Mouse (Mus musculus): ENCODE results near the gene Ifna16. TPM values are rescaled to one million over a fixed set of nuclear protein-coding genes. Genes with fewer than 3 reads are reported as not detected.

Ifna16 gene
- polyA plus RNA-seq, 1 experiment from 2014 or later, result not detected

- H3K4me3 ChIP-seq (ENCODE audit: low read depth, low read length), result no peak overlapping the region
- no peaks in the 10 kb centered on the region for H3K27me3 ChIP-seq (replicated peaks; ENCODE audit: control insufficient read depth, insufficient read depth, low read length)
- ATAC-seq (replicated peaks; ENCODE audit: low FRiP score, low TSS enrichment, low read depth), result no peak
- H3K36me3 ChIP-seq (ENCODE audit: control insufficient read depth, insufficient read depth, low read length), result no peaks in the 10 kb centered on the region
- no peak for DNase-seq (ENCODE audit: low spot score)
- H3K4me1 ChIP-seq (replicated peaks; ENCODE audit: control insufficient read depth, insufficient read depth, low read length), result no peaks in the 10 kb centered on the region
- H3K9me3 ChIP-seq (ENCODE audit: control insufficient read depth, low read length), result no peaks in the 10 kb centered on the region
- no peak overlapping the region for H3K9ac ChIP-seq (ENCODE audit: low read length)
- H3K4me2 ChIP-seq (ENCODE audit: low read length), result no peak overlapping the region
- WGBS, result 68% methylated on average over 3 of the region's 3 CpGs
- no peak overlapping the region for H3K27ac ChIP-seq (ENCODE audit: low read depth)
Measured at GRCm38 (mm10) chr4:88681353-88681752, 4.6 kb upstream of the Ifna16 start.

GRCm38 (mm10) chr4:88680362-88680761 lies 3.6 kb upstream of the Ifna16 start:
- H3K4me3 ChIP-seq (ENCODE audit: low read depth, low read length), result no peak overlapping the region
- no peak overlapping the region for H3K27ac ChIP-seq (ENCODE audit: low read depth)
- peak; percentile 60 for DNase-seq (ENCODE audit: low spot score)
- no peak overlapping the region for H3K4me2 ChIP-seq (ENCODE audit: low read length)
- no peaks in the 10 kb centered on the region for H3K9me3 ChIP-seq (ENCODE audit: control insufficient read depth, low read length)
- no peak overlapping the region for H3K9ac ChIP-seq (ENCODE audit: low read length)
- no peaks in the 10 kb centered on the region for H3K36me3 ChIP-seq (ENCODE audit: control insufficient read depth, insufficient read depth, low read length)
- no peaks in the 10 kb centered on the region for H3K27me3 ChIP-seq (replicated peaks; ENCODE audit: control insufficient read depth, insufficient read depth, low read length)
- no peaks in the 10 kb centered on the region for H3K4me1 ChIP-seq (replicated peaks; ENCODE audit: control insufficient read depth, insufficient read depth, low read length)
- 46% methylated on average over 8 of the region's 8 CpGs for WGBS
- no peak for ATAC-seq (replicated peaks; ENCODE audit: low FRiP score, low TSS enrichment, low read depth)

- Histone ChIP-seq H3K4me1 (replicated peaks; ENCODE audit: control insufficient read depth, insufficient read depth, low read length) (no peaks in the 10 kb centered on the region), H3K9me3 (ENCODE audit: control insufficient read depth, low read length) (no peaks in the 10 kb centered on the region), H3K27ac (ENCODE audit: low read depth) (no peak overlapping the region), H3K27me3 (replicated peaks; ENCODE audit: control insufficient read depth, insufficient read depth, low read length) (no peaks in the 10 kb centered on the region), H3K36me3 (ENCODE audit: control insufficient read depth, insufficient read depth, low read length) (no peaks in the 10 kb centered on the region), H3K9ac (ENCODE audit: low read length) (no peak overlapping the region), H3K4me3 (ENCODE audit: low read depth, low read length) (no peak overlapping the region), H3K4me2 (ENCODE audit: low read length) (no peak overlapping the region)
- DNase-seq (ENCODE audit: low spot score) (no peak), ATAC-seq (replicated peaks; ENCODE audit: low FRiP score, low TSS enrichment, low read depth) (no peak)
- WGBS, result 42% methylated on average over 1 of the region's 1 CpGs
Measured at GRCm38 (mm10) chr4:88655461-88655860, 21.3 kb downstream of the Ifna16 start.

GRCm38 (mm10) chr4:88653644-88654043 lies 23.1 kb downstream of the Ifna16 start:
- no peaks in the 10 kb centered on the region for H3K27me3 ChIP-seq (replicated peaks; ENCODE audit: control insufficient read depth, insufficient read depth, low read length)
- no peaks in the 10 kb centered on the region for H3K36me3 ChIP-seq (ENCODE audit: control insufficient read depth, insufficient read depth, low read length)
- DNase-seq (ENCODE audit: low spot score) (no peak), ATAC-seq (replicated peaks; ENCODE audit: low FRiP score, low TSS enrichment, low read depth) (no peak)
- 73% methylated on average over 3 of the region's 3 CpGs for WGBS
- H3K4me3 ChIP-seq (ENCODE audit: low read depth, low read length), result no peak overlapping the region
- H3K9ac ChIP-seq (ENCODE audit: low read length), result no peak overlapping the region
- H3K9me3 ChIP-seq (ENCODE audit: control insufficient read depth, low read length), result no peaks in the 10 kb centered on the region
- no peak overlapping the region for H3K4me2 ChIP-seq (ENCODE audit: low read length)
- no peak overlapping the region for H3K27ac ChIP-seq (ENCODE audit: low read depth)
- no peaks in the 10 kb centered on the region for H3K4me1 ChIP-seq (replicated peaks; ENCODE audit: control insufficient read depth, insufficient read depth, low read length)

GRCm38 (mm10) chr4:88644359-88644758 lies 32.4 kb downstream of the Ifna16 start, which contains the start of gene Ifna13:
Gene Ifna13 (minus strand): TSS chr4:88644459.
- Histone ChIP-seq H3K9ac (ENCODE audit: low read length) (no peak within 1 kb of the TSS), H3K27me3 (replicated peaks; ENCODE audit: control insufficient read depth, insufficient read depth, low read length) (no peaks in the 10 kb centered on the region), H3K27ac (ENCODE audit: low read depth) (no peak within 1 kb of the TSS), H3K4me1 (replicated peaks; ENCODE audit: control insufficient read depth, insufficient read depth, low read length) (no peaks in the 10 kb centered on the region), H3K36me3 (ENCODE audit: control insufficient read depth, insufficient read depth, low read length) (no peaks in the 10 kb centered on the region), H3K4me3 (ENCODE audit: low read depth, low read length) (no peak within 1 kb of the TSS), H3K4me2 (ENCODE audit: low read length) (no peak within 1 kb of the TSS), H3K9me3 (ENCODE audit: control insufficient read depth, low read length) (no peaks in the 10 kb centered on the region)
- ATAC-seq (replicated peaks; ENCODE audit: low FRiP score, low TSS enrichment, low read depth), result no peak
- DNase-seq (ENCODE audit: low spot score), result no peak
- 62% methylated on average over 2 of the region's 2 CpGs for WGBS

GRCm38 (mm10) chr4:88642526-88642925 lies 34.2 kb downstream of the Ifna16 start:
- 47% methylated on average over 2 of the region's 2 CpGs for WGBS
- Histone ChIP-seq H3K9me3 (ENCODE audit: control insufficient read depth, low read length) (no peaks in the 10 kb centered on the region), H3K27me3 (replicated peaks; ENCODE audit: control insufficient read depth, insufficient read depth, low read length) (no peaks in the 10 kb centered on the region), H3K4me3 (ENCODE audit: low read depth, low read length) (no peak overlapping the region), H3K36me3 (ENCODE audit: control insufficient read depth, insufficient read depth, low read length) (no peaks in the 10 kb centered on the region), H3K4me1 (replicated peaks; ENCODE audit: control insufficient read depth, insufficient read depth, low read length) (no peaks in the 10 kb centered on the region), H3K9ac (ENCODE audit: low read length) (no peak overlapping the region), H3K27ac (ENCODE audit: low read depth) (no peak overlapping the region), H3K4me2 (ENCODE audit: low read length) (no peak overlapping the region)
- no peak for DNase-seq (ENCODE audit: low spot score)
- no peak for ATAC-seq (replicated peaks; ENCODE audit: low FRiP score, low TSS enrichment, low read depth)

GRCm38 (mm10) chr4:88641077-88641831 lies 35.5 kb downstream of the Ifna16 start:
- 22% methylated on average over 11 of the region's 11 CpGs for WGBS
- no peak overlapping the region for H3K27ac ChIP-seq (ENCODE audit: low read depth)

GRCm38 (mm10) chr4:88640704-88641076 lies 36.0 kb downstream of the Ifna16 start:
- H3K4me3 ChIP-seq (ENCODE audit: low read depth, low read length), result peak overlapping the region; percentile 18
- no peaks in the 10 kb centered on the region for H3K36me3 ChIP-seq (ENCODE audit: control insufficient read depth, insufficient read depth, low read length)
- peak overlapping the region; percentile 32 for H3K4me2 ChIP-seq (ENCODE audit: low read length)
- H3K4me1 ChIP-seq (replicated peaks; ENCODE audit: control insufficient read depth, insufficient read depth, low read length), result no peaks in the 10 kb centered on the region
- no peaks in the 10 kb centered on the region for H3K9me3 ChIP-seq (ENCODE audit: control insufficient read depth, low read length)
- ATAC-seq (replicated peaks; ENCODE audit: low FRiP score, low TSS enrichment, low read depth) (no peak), DNase-seq (ENCODE audit: low spot score) (no peak)
- 73% methylated on average over 8 of the region's 8 CpGs for WGBS
- H3K27me3 ChIP-seq (replicated peaks; ENCODE audit: control insufficient read depth, insufficient read depth, low read length), result no peaks in the 10 kb centered on the region
- no peak overlapping the region for H3K9ac ChIP-seq (ENCODE audit: low read length)
- H3K27ac ChIP-seq (ENCODE audit: low read depth), result no peak overlapping the region

More at GRCm38 (mm10) chr4:88641077-88641831, 35.5 kb downstream of the Ifna16 start:
- Histone ChIP-seq H3K36me3 (ENCODE audit: control insufficient read depth, insufficient read depth, low read length) (no peaks in the 10 kb centered on the region), H3K4me1 (replicated peaks; ENCODE audit: control insufficient read depth, insufficient read depth, low read length) (no peaks in the 10 kb centered on the region), H3K27me3 (replicated peaks; ENCODE audit: control insufficient read depth, insufficient read depth, low read length) (no peaks in the 10 kb centered on the region), H3K4me3 (ENCODE audit: low read depth, low read length) (peak overlapping the region; percentile 18), H3K4me2 (ENCODE audit: low read length) (peak overlapping the region; percentile 32), H3K9ac (ENCODE audit: low read length) (no peak overlapping the region), H3K9me3 (ENCODE audit: control insufficient read depth, low read length) (no peaks in the 10 kb centered on the region)
- DNase-seq (ENCODE audit: low spot score) (peak; percentile 98), ATAC-seq (replicated peaks; ENCODE audit: low FRiP score, low TSS enrichment, low read depth) (peak; percentile 92)

- no peaks in the 10 kb centered on the region for H3K36me3 ChIP-seq (ENCODE audit: control insufficient read depth, insufficient read depth, low read length)
- WGBS, result 94% methylated on average over 4 of the region's 4 CpGs
- no peak within 1 kb of the TSS for H3K27ac ChIP-seq (ENCODE audit: low read depth)
- ATAC-seq (replicated peaks; ENCODE audit: low FRiP score, low TSS enrichment, low read depth) (no peak), DNase-seq (ENCODE audit: low spot score) (no peak)
- H3K27me3 ChIP-seq (replicated peaks; ENCODE audit: control insufficient read depth, insufficient read depth, low read length), result no peaks in the 10 kb centered on the region
- no peaks in the 10 kb centered on the region for H3K4me1 ChIP-seq (replicated peaks; ENCODE audit: control insufficient read depth, insufficient read depth, low read length)
- no peak within 1 kb of the TSS for H3K4me2 ChIP-seq (ENCODE audit: low read length)
- H3K9me3 ChIP-seq (ENCODE audit: control insufficient read depth, low read length), result no peaks in the 10 kb centered on the region
- no peak within 1 kb of the TSS for H3K4me3 ChIP-seq (ENCODE audit: low read depth, low read length)
- H3K9ac ChIP-seq (ENCODE audit: low read length), result no peak within 1 kb of the TSS
Measured at GRCm38 (mm10) chr4:88634311-88634710, 42.4 kb downstream of the Ifna16 start, which contains the start of gene C87499. Gene C87499 (minus strand): TSS chr4:88634411.
